Mouse (Mus musculus) thymus, adult 2 months (tissue): Measurements from ENCODE around the gene Cish. TPM values are rescaled to one million over a fixed set of nuclear protein-coding genes. Genes with fewer than 3 reads are reported as not detected.

Experiments
- DNase-seq: peaks from one replicate; pipeline ENCODE4 v3.0.0; 2021
- H3K27ac ChIP-seq: fragments of 200-500 bp; 2 replicates; pipeline ENCODE4 v1.5.1; 2012; ENCODE audit warnings: low read length, control low read depth; ENCODE audit not compliant: control insufficient read depth, insufficient read depth
- H3K27me3 ChIP-seq: fragments of 200-500 bp; 2 replicates; pipeline ENCODE4 v1.6.1; 2012; ENCODE audit warnings: mild to moderate bottlenecking, low read length, moderate library complexity, mixed read lengths; ENCODE audit not compliant: control insufficient read depth, insufficient read depth
- H3K36me3 ChIP-seq: fragments of 200-500 bp; 2 replicates; pipeline ENCODE4 v1.6.1; 2012; ENCODE audit warnings: mild to moderate bottlenecking, low read length, moderate library complexity; ENCODE audit not compliant: control insufficient read depth, insufficient read depth
- H3K4me1 ChIP-seq: fragments of 200-500 bp; replicated peaks from 2 replicates; pipeline ENCODE4 v1.6.1; 2012; ENCODE audit warnings: low read length; ENCODE audit not compliant: control insufficient read depth, insufficient read depth
- H3K4me3 ChIP-seq: fragments of 200-500 bp; 2 replicates; pipeline ENCODE4 v1.5.1; 2012; ENCODE audit warnings: mild to moderate bottlenecking, low read length, control low read depth, moderate library complexity; ENCODE audit not compliant: control insufficient read depth, insufficient read depth
- CTCF ChIP-seq: fragments of 200-500 bp; IDR thresholded peaks from 2 replicates; pipeline ENCODE4 v1.5.1; 2012; ENCODE audit warnings: mild to moderate bottlenecking, control low read depth, low read length, moderate library complexity, borderline replicate concordance; ENCODE audit not compliant: control insufficient read depth, poor library complexity, insufficient read depth; ENCODE audit errors: extremely low read depth
- POLR2A ChIP-seq: fragments of 200-500 bp; IDR thresholded peaks from 2 replicates; pipeline ENCODE4 v1.6.1; 2012; ENCODE audit warnings: mild to moderate bottlenecking, low read length, control low read depth, moderate library complexity; ENCODE audit not compliant: control insufficient read depth, poor library complexity, insufficient read depth; ENCODE audit errors: extremely low read depth
- WGBS: fragments of 180-500 bp; shearing (Covaris S2); methylation state at CpG from one replicate; pipeline ENCODE4 v1.1.7; 2018; 5-methylcytosine and 5-hydroxymethylcytosine counted together
- polyA plus RNA-seq: library from polyadenylated mRNA; depleted of rRNA; stranded (reverse); fragments of >200 nt; gene quantifications from 2 replicates; pipeline ENCODE4 v1.2.3, GENCODE M21; 2012; rRNA removed

Cish gene
- polyA plus RNA-seq, 1 experiment = 39.6 TPM

- TF ChIP-seq CTCF (no peak), POLR2A (no peak)
- no peak overlapping the region for H3K27ac ChIP-seq
- DNase-seq = no peak
- H3K27me3 ChIP-seq = no peaks in the 10 kb centered on the region
- WGBS = 88% methylated on average over 7 of the region's 7 CpGs
- no peaks in the 10 kb centered on the region for H3K36me3 ChIP-seq
- H3K4me1 ChIP-seq = 0 out of 2 replicates have a peak, but pooled peaks cover 3% of the 10 kb centered on the region
- no peak overlapping the region for H3K4me3 ChIP-seq
Observed at GRCm38 (mm10) chr9:107349321-107349720, 53.5 kb downstream of the Cish start.

Other genes with a start within 250 kb of the Cish start
- gene Dock3, start 64.1 kb upstream of the Cish start, polyA plus RNA-seq = 0.96 and 3.2 TPM in 2 replicates
- gene Mapkapk3, start 6.1 kb upstream of the Cish start, polyA plus RNA-seq = 30.5 and 43.6 TPM in 2 replicates
- gene Hemk1, start 42.3 kb downstream of the Cish start, polyA plus RNA-seq = 23.6 and 25.5 TPM in 2 replicates
- gene 6430571L13Rik, start 44.6 kb downstream of the Cish start, polyA plus RNA-seq = 0.91 and 1.2 TPM in 2 replicates
- 7.7 and 8.9 TPM in 2 replicates for gene Cacna2d2, start 103.6 kb downstream of the Cish start, polyA plus RNA-seq
- 49.6 and 55.7 TPM in 2 replicates for gene Tmem115, start 237.9 kb downstream of the Cish start, polyA plus RNA-seq
- 78.7 and 84.3 TPM in 2 replicates for gene Cyb561d2, start 246.2 kb downstream of the Cish start, polyA plus RNA-seq
- 74.5 and 83.5 TPM in 2 replicates for gene Nprl2, start 246.2 kb downstream of the Cish start, polyA plus RNA-seq